Mouse (Mus musculus): ENCODE results near the gene Serpinb3c.
"Not testable (repeated sequence)": the region's sequence is repeated elsewhere in the genome, so short reads cannot be mapped to it uniquely, and the experiment has no call there.

The Serpinb3c gene

GRCm38 (mm10) chr1:107278261-107278660 is at the start of gene Serpinb3c, which contains the start of gene Serpinb3b:
Gene Serpinb3c, minus strand, starts transcription at chr1:107278371.
Gene Serpinb3b, minus strand, starts transcription at chr1:107278361.
- not testable (repeated sequence) for DNase-seq

DNA sequence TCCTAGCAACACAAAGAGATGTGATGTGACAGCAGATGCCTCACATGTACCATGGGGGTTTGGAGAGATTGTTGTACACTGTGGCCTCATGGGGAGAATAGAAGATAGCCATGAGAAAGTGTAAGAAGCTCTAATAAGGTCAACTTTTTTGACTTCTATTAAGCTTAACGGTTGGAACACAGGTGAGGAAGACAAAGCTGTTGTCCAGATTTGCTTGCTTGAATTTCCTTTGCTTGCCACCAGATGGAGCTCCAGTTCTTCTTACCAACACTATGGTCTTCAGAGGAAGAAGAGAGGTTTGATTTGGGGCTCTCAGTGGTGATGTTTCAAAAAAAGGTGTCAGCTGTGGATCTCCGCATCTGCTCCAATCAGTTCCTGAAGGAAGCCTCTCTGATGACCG is 35.0 kb downstream of the Serpinb3c start:
- not testable (repeated sequence) for DNase-seq
